Mouse (Mus musculus) spleen, postnatal 4 days (tissue): ENCODE data around the gene Tpm4.

Source experiments
- DNase-seq, 2 experiments: peaks; one replicate each; pipeline ENCODE4 v3.0.0; 2022; ENCODE audit warnings: low spot score in 2 of 2

The Tpm4 gene

GRCm38 (mm10) chr8:72143256-72143824 lies 8.6 kb downstream of the Tpm4 start:
- no peak for DNase-seq

GRCm38 (mm10) chr8:72144345-72144975 lies 9.7 kb downstream of the Tpm4 start:
- no peak for DNase-seq

GRCm38 (mm10) chr8:72145511-72145910 lies 10.7 kb downstream of the Tpm4 start:
- DNase-seq = no peak

- no peak for DNase-seq
Measured at GRCm38 (mm10) chr8:72146056-72146455, 11.3 kb downstream of the Tpm4 start.

GRCm38 (mm10) chr8:72146556-72146955 lies 11.8 kb downstream of the Tpm4 start:
- no peak for DNase-seq

GRCm38 (mm10) chr8:72147266-72147665 lies 12.5 kb downstream of the Tpm4 start:
- DNase-seq = no peak

- no peak for DNase-seq
Measured at GRCm38 (mm10) chr8:72149056-72149455, 14.3 kb downstream of the Tpm4 start.

- DNase-seq = no peak
Measured at GRCm38 (mm10) chr8:72151418-72152078, 16.8 kb downstream of the Tpm4 start.

GRCm38 (mm10) chr8:72153382-72153781 lies 18.6 kb downstream of the Tpm4 start:
- DNase-seq = no peak

GRCm38 (mm10) chr8:72158096-72158495 lies 23.3 kb downstream of the Tpm4 start:
- DNase-seq = no peak

- no peak for DNase-seq
Measured at GRCm38 (mm10) chr8:72158726-72159125, 24.0 kb downstream of the Tpm4 start.

GRCm38 (mm10) chr8:72160007-72160406 lies 25.2 kb downstream of the Tpm4 start:
- no peak for DNase-seq

- peak; percentile 100 for DNase-seq
Measured at GRCm38 (mm10) chr8:72160707-72161697, 26.2 kb downstream of the Tpm4 start, which contains the start of gene Rab8a. Gene Rab8a, plus strand, starts transcription at chr8:72161200.

- DNase-seq = no peak
Measured at GRCm38 (mm10) chr8:72162821-72163220, 28.0 kb downstream of the Tpm4 start.

GRCm38 (mm10) chr8:72169098-72169668 lies 34.4 kb downstream of the Tpm4 start:
- DNase-seq = peak in 1 of 2 experiments; percentile 53

- DNase-seq = peak in 1 of 2 experiments; percentile 39
Measured at GRCm38 (mm10) chr8:72169681-72170249, 35.0 kb downstream of the Tpm4 start.

GRCm38 (mm10) chr8:72177346-72177925 lies 42.7 kb downstream of the Tpm4 start:
- DNase-seq = peak; percentile 69 to 89

- no peak for DNase-seq
Measured at GRCm38 (mm10) chr8:72183554-72184202, 48.9 kb downstream of the Tpm4 start.

- DNase-seq = no peak
Measured at GRCm38 (mm10) chr8:72187793-72188331, 53.1 kb downstream of the Tpm4 start.
